In the genomic region with DNA sequence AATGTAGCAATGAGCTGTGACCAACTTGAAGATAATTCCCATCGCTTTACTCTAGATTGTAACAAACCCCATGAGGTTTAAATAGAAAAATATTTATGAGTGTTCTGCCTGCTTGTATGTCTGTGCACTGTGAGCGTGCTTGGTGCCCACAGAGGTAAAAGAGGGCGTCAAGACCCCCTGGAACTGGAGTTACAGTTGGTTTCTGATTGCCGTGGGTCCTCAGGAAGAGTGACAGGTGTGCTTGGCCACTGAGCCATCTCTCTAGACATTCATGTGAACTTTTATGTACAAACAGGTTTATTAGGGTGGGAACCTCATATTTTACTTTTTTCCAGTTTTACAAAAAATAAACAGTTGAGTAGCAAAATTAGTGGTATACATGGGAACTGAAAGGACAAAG, we compare ENCODE assay signal across 8 mouse cellular contexts. TPM values are rescaled to one million over a fixed set of nuclear protein-coding genes. Genes with fewer than 3 reads are reported as not detected.
DNase-seq lines count a peak whose midpoint lies in the region; ATAC-seq and TF ChIP-seq lines count a peak whose summit lies in the region.

Cdkl2 (minus strand) TSS at position 101 of the 400 bp plus-strand sequence.

- ATAC-seq in neural tube, embryonic 13.5 days (ENCODE audit: low read depth): no peak

- H3K4me3 ChIP-seq in left cerebral cortex, adult 2 months: peak within 1 kb of the TSS; percentile 76
- H3K4me3 ChIP-seq in embryonic fibroblast, embryonic 13.5 days (ENCODE audit: insufficient read depth, low read length): peak within 1 kb of the TSS; percentile 70
- H3K4me3 ChIP-seq in neural tube, embryonic 13.5 days: peak within 1 kb of the TSS; percentile 70

- TF ChIP-seq CTCF in left cerebral cortex, adult 2 months (IDR thresholded peaks at IDR 0.05): no peak
- TF ChIP-seq CTCF in embryonic fibroblast, embryonic 13.5 days (IDR thresholded peaks at IDR 0.05; ENCODE audit: borderline replicate concordance, insufficient read depth, low read length): no peak

- H3K9ac ChIP-seq in neural tube, embryonic 13.5 days: peak within 1 kb of the TSS; percentile 68

- TF ChIP-seq POLR2A in embryonic fibroblast, embryonic 13.5 days (IDR thresholded peaks at IDR 0.05; ENCODE audit: low read depth, low read length): no peak

- H3K9me3 ChIP-seq in neural tube, embryonic 13.5 days: no peaks in the 10 kb centered on the region

- H3K27ac ChIP-seq in left cerebral cortex, adult 2 months: peak within 1 kb of the TSS; percentile 92
- H3K27ac ChIP-seq in embryonic fibroblast, embryonic 13.5 days (ENCODE audit: insufficient read depth, low read length): no peak within 1 kb of the TSS
- peak within 1 kb of the TSS; percentile 57; the same call in 1 of the 2 replicates for H3K27ac ChIP-seq in neural tube, embryonic 13.5 days (replicated peaks)

- no peaks in the 10 kb centered on the region for H3K4me1 ChIP-seq in embryonic fibroblast, embryonic 13.5 days (ENCODE audit: control insufficient read depth, insufficient read depth, low read length)
- 0 out of 2 replicates have a peak, but pooled peaks cover 5% of the 10 kb centered on the region for H3K4me1 ChIP-seq in neural tube, embryonic 13.5 days (replicated peaks)

- H3K27me3 ChIP-seq in neural tube, embryonic 13.5 days: peaks cover 16% of the 10 kb centered on the region

- intact Hi-C loops in left cerebral cortex, adult 2 months (cut with DNase I): loop anchor here (5.0 kb wide), 1 partner anchor 81 kb away; the partner anchor contains the start of gene Rchy1

- WGBS in neural tube, embryonic 13.5 days: 71% methylated on average over 4 of the region's 4 CpGs

- DNase-seq in left cerebral cortex, adult 2 months (ENCODE audit: extremely low spot score in 1 of 2, low spot score in 2 of 2): no peak
- DNase-seq in left cerebral cortex, adult 11 months (ENCODE audit: low spot score): no peak
- no peak for DNase-seq in left cerebral cortex, adult 8-10 months (ENCODE audit: low spot score in 2 of 2)
- DNase-seq in kidney, adult 18-20 months: no peak
- no peak for DNase-seq in right cerebral cortex, postnatal 36 days (ENCODE audit: low spot score in 2 of 2)
- DNase-seq in adipocyte (ENCODE audit: low spot score): no peak

- peak within 1 kb of the TSS; percentile 91 for H3K4me2 ChIP-seq in neural tube, embryonic 13.5 days

- H3K36me3 ChIP-seq in neural tube, embryonic 13.5 days: no peaks in the 10 kb centered on the region

RNA-seq across cellular contexts. Expression of gene Cdkl2, which starts in this region (rescaled TPM):
- total RNA-seq in left cerebral cortex, adult 2 months (2021): 10 to 100 TPM; 33.8 to 34.6 TPM
- 3.2 and 4.7 TPM in 2 replicates for polyA plus RNA-seq in embryonic fibroblast, embryonic 13.5 days (2011; ENCODE audit: insufficient read length, low read depth, missing spikeins)
- total RNA-seq in left cerebral cortex, adult 8-10 months (2022): 10 to 100 TPM; 30.0 to 32.2 (median 30.6) TPM
- polyA plus RNA-seq in neural tube, embryonic 13.5 days (2015; fragmentation: Nextera tagmentation; extraction: Ambion mirVana): 4.8 and 5.2 TPM in 2 replicates
